Mouse (Mus musculus) hindbrain, postnatal 0 days (tissue): ENCODE measurements around the gene Nrarp. TPM values are rescaled to one million over a fixed set of nuclear protein-coding genes. Genes with fewer than 3 reads are reported as not detected.

Experiments used
- ATAC-seq: fragments of 200-750 bp; cut with Nextera tagmentation; 2 replicates; pipeline ENCODE4 v1.8.0; 2017; ENCODE audit warnings: mild to moderate bottlenecking, moderate TSS enrichment, moderate library complexity
- DNase-seq: peaks from one replicate; pipeline ENCODE4 v3.0.0-alpha.2; 2015; ENCODE audit warnings: low spot score
- H3K27ac ChIP-seq: fragments of 300-500 bp; sonication (generic); 2 replicates; pipeline ENCODE4 v1.5.1; 2014; ENCODE audit warnings: mild to moderate bottlenecking
- H3K27me3 ChIP-seq: fragments of 300-500 bp; sonication (generic); 2 replicates; pipeline ENCODE4 v1.6.1; 2014; ENCODE audit warnings: low read length, mixed read lengths; ENCODE audit not compliant: insufficient read depth
- H3K36me3 ChIP-seq: fragments of 300-500 bp; sonication (generic); 2 replicates; pipeline ENCODE4 v1.6.1; 2014; ENCODE audit warnings: low read length, mixed read lengths; ENCODE audit not compliant: insufficient read depth
- H3K4me1 ChIP-seq: fragments of 300-500 bp; sonication (generic); 2 replicates; pipeline ENCODE4 v1.6.1; 2014; ENCODE audit warnings: antibody characterized with exemption, low read length, mixed read lengths; ENCODE audit not compliant: insufficient read depth
- H3K4me2 ChIP-seq: fragments of 300-500 bp; sonication (generic); 2 replicates; pipeline ENCODE4 v1.6.1; 2014; ENCODE audit warnings: low read depth, mild to moderate bottlenecking, low read length, moderate library complexity, mixed read lengths
- H3K4me3 ChIP-seq: fragments of 300-500 bp; sonication (generic); 2 replicates; pipeline ENCODE4 v1.5.1; 2014; ENCODE audit warnings: low read length
- H3K9ac ChIP-seq: fragments of 300-500 bp; sonication (generic); replicated peaks from 2 replicates; pipeline ENCODE4 v1.6.1; 2014; ENCODE audit warnings: mild to moderate bottlenecking, low read length, moderate library complexity, mixed read lengths
- H3K9me3 ChIP-seq: fragments of 300-500 bp; sonication (generic); 2 replicates; pipeline ENCODE4 v1.6.1; 2016; ENCODE audit warnings: low read length, mixed read lengths
- CTCF ChIP-seq: IDR thresholded peaks from 2 replicates; pipeline ENCODE4 v1.5.1; 2016; ENCODE audit warnings: antibody characterized with exemption, control low read depth, low read depth
- WGBS: fragments of 180-500 bp; shearing (Covaris S2); extraction: QIAGEN DNeasy Blood & Tissue Kit; methylation state at CpG from one replicate; pipeline ENCODE4 v1.1.7; 2014; 5-methylcytosine and 5-hydroxymethylcytosine counted together
- polyA plus RNA-seq: library from polyadenylated mRNA; unstranded; fragments of >200 nt; fragmentation: Nextera tagmentation; extraction: Ambion mirVana; gene quantifications from 2 replicates; pipeline ENCODE4 v1.2.1, GENCODE M21; 2015
- total RNA-seq: library from RNA; depleted of rRNA; stranded (reverse); fragments of >200 nt; gene quantifications from 2 replicates; pipeline ENCODE4 v1.2.3, GENCODE M21; 2014; rRNA removed

Gene Nrarp
- total RNA-seq (50.8 and 58.0 TPM in 2 replicates), polyA plus RNA-seq (14.2 and 14.7 TPM in 2 replicates)

- peaks cover 19% of the 10 kb centered on the region for H3K4me1 ChIP-seq
Measured at GRCm38 (mm10) chr2:25180478-25180903, at the start of gene Nrarp. TSS of gene Nrarp (plus strand) at chr2:25180758.

GRCm38 (mm10) chr2:25131601-25132000, 49.0 kb upstream of the Nrarp start:
- H3K4me3 ChIP-seq: no peak overlapping the region
- H3K36me3 ChIP-seq: no peaks in the 10 kb centered on the region
- DNase-seq (no peak), ATAC-seq (no peak)
- peaks cover 3% of the 10 kb centered on the region; the same call in 1 of the 2 replicates for H3K4me1 ChIP-seq
- 75% methylated on average over 9 of the region's 9 CpGs for WGBS
- H3K9ac ChIP-seq: no peak overlapping the region
- H3K4me2 ChIP-seq: no peak overlapping the region
- TF ChIP-seq CTCF: no peak
- H3K27ac ChIP-seq: no peak overlapping the region
- no peaks in the 10 kb centered on the region for H3K9me3 ChIP-seq
- H3K27me3 ChIP-seq: no peaks in the 10 kb centered on the region

More at GRCm38 (mm10) chr2:25180478-25180903, at the start of gene Nrarp:
- WGBS: under 1% methylated on average over 35 of the region's 35 CpGs
- peak; percentile 72 for TF ChIP-seq CTCF
- Histone ChIP-seq H3K36me3 (no peaks in the 10 kb centered on the region), H3K27ac (peak within 1 kb of the TSS; percentile 88), H3K27me3 (no peaks in the 10 kb centered on the region), H3K9ac (peak within 1 kb of the TSS; percentile 65), H3K9me3 (no peaks in the 10 kb centered on the region), H3K4me2 (peak within 1 kb of the TSS; percentile 69), H3K4me3 (peak within 1 kb of the TSS; percentile 72)
- DNase-seq (peak; percentile 96), ATAC-seq (peak; percentile 92)

GRCm38 (mm10) chr2:25137832-25138231, 42.7 kb upstream of the Nrarp start:
- H3K4me3 ChIP-seq: no peak overlapping the region
- no peaks in the 10 kb centered on the region for H3K36me3 ChIP-seq
- H3K27me3 ChIP-seq: no peaks in the 10 kb centered on the region
- no peak for TF ChIP-seq CTCF
- H3K4me1 ChIP-seq: no peaks in the 10 kb centered on the region
- H3K9me3 ChIP-seq: no peaks in the 10 kb centered on the region
- ATAC-seq: no peak
- no peak for DNase-seq
- H3K4me2 ChIP-seq: no peak overlapping the region
- 85% methylated on average over 6 of the region's 6 CpGs for WGBS
- H3K27ac ChIP-seq: no peak overlapping the region
- H3K9ac ChIP-seq: no peak overlapping the region

GRCm38 (mm10) chr2:25141185-25141584, 39.4 kb upstream of the Nrarp start:
- Histone ChIP-seq H3K27me3 (no peaks in the 10 kb centered on the region), H3K9ac (no peak overlapping the region), H3K4me1 (no peaks in the 10 kb centered on the region), H3K27ac (no peak overlapping the region), H3K4me2 (no peak overlapping the region), H3K4me3 (no peak overlapping the region), H3K36me3 (no peaks in the 10 kb centered on the region), H3K9me3 (no peaks in the 10 kb centered on the region)
- WGBS: 75% methylated on average over 4 of the region's 4 CpGs
- DNase-seq: no peak
- peak; percentile 52 for TF ChIP-seq CTCF
- no peak for ATAC-seq

- Histone ChIP-seq H3K9ac (no peak overlapping the region), H3K4me1 (no peaks in the 10 kb centered on the region), H3K4me2 (no peak overlapping the region), H3K4me3 (no peak overlapping the region), H3K27me3 (no peaks in the 10 kb centered on the region), H3K36me3 (no peaks in the 10 kb centered on the region), H3K27ac (no peak overlapping the region), H3K9me3 (no peaks in the 10 kb centered on the region)
- ATAC-seq (no peak), DNase-seq (no peak)
- WGBS: 80% methylated on average over 5 of the region's 5 CpGs
- no peak for TF ChIP-seq CTCF
Measured at GRCm38 (mm10) chr2:25141921-25142320, 38.6 kb upstream of the Nrarp start.

GRCm38 (mm10) chr2:25145346-25145745, 35.2 kb upstream of the Nrarp start:
- no peak overlapping the region for H3K9ac ChIP-seq
- H3K4me2 ChIP-seq: no peak overlapping the region
- no peaks in the 10 kb centered on the region for H3K27me3 ChIP-seq
- H3K4me1 ChIP-seq: no peaks in the 10 kb centered on the region
- no peaks in the 10 kb centered on the region for H3K9me3 ChIP-seq
- ATAC-seq (no peak), DNase-seq (no peak)
- no peak overlapping the region for H3K27ac ChIP-seq
- H3K4me3 ChIP-seq: no peak overlapping the region
- TF ChIP-seq CTCF: no peak
- H3K36me3 ChIP-seq: no peaks in the 10 kb centered on the region
- 75% methylated on average over 6 of the region's 6 CpGs for WGBS

GRCm38 (mm10) chr2:25147398-25147797, 33.2 kb upstream of the Nrarp start:
- no peak for TF ChIP-seq CTCF
- Histone ChIP-seq H3K4me1 (no peaks in the 10 kb centered on the region), H3K9ac (no peak overlapping the region), H3K27ac (no peak overlapping the region), H3K4me3 (no peak overlapping the region), H3K27me3 (no peaks in the 10 kb centered on the region), H3K4me2 (no peak overlapping the region), H3K9me3 (no peaks in the 10 kb centered on the region), H3K36me3 (no peaks in the 10 kb centered on the region)
- no peak for ATAC-seq
- WGBS: 81% methylated on average over 5 of the region's 5 CpGs
- no peak for DNase-seq
